Mouse (Mus musculus): ENCODE measurements at regions not wholly inside any gene's neighbourhood (a gene's known extent, or its start where the extent isn't known, plus 50 kb on each side); places are given as distances from the start of the nearest gene placed in this dataset.

- DNase-seq (ENCODE audit: inconsistent ontology term), result no peak
Observed at GRCm38 (mm10) chr4:142381168-142381567, 142.0 kb upstream of the Kazn start.

- no peak for DNase-seq (ENCODE audit: inconsistent ontology term)
Observed at GRCm38 (mm10) chr4:142378452-142378851, 139.3 kb upstream of the Kazn start.

GRCm38 (mm10) chr4:142367774-142368173 lies 128.6 kb upstream of the Kazn start:
- DNase-seq (ENCODE audit: inconsistent ontology term), result no peak

- no peak for DNase-seq (ENCODE audit: inconsistent ontology term)
Observed at GRCm38 (mm10) chr4:142362071-142362470, 122.9 kb upstream of the Kazn start.

GRCm38 (mm10) chr4:142358866-142359265 lies 119.7 kb upstream of the Kazn start:
- DNase-seq (ENCODE audit: inconsistent ontology term), result no peak

- DNase-seq (ENCODE audit: inconsistent ontology term), result no peak
Observed at GRCm38 (mm10) chr4:142355387-142355786, 116.2 kb upstream of the Kazn start.

- no peak for DNase-seq (ENCODE audit: inconsistent ontology term)
Observed at GRCm38 (mm10) chr4:142353526-142353925, 114.3 kb upstream of the Kazn start.

GRCm38 (mm10) chr4:142351831-142352230 lies 112.6 kb upstream of the Kazn start:
- DNase-seq (ENCODE audit: inconsistent ontology term), result no peak

- no peak for DNase-seq (ENCODE audit: inconsistent ontology term)
Observed at GRCm38 (mm10) chr4:142350986-142351385, 111.8 kb upstream of the Kazn start.

GRCm38 (mm10) chr4:142348910-142349309 lies 109.7 kb upstream of the Kazn start:
- no peak for DNase-seq (ENCODE audit: inconsistent ontology term)

GRCm38 (mm10) chr4:142342482-142343206 lies 103.4 kb upstream of the Kazn start:
- DNase-seq (ENCODE audit: inconsistent ontology term), result no peak

GRCm38 (mm10) chr4:142341305-142341704 lies 102.1 kb upstream of the Kazn start:
- no peak for DNase-seq (ENCODE audit: inconsistent ontology term)

GRCm38 (mm10) chr4:142340057-142340456 lies 100.9 kb upstream of the Kazn start:
- DNase-seq (ENCODE audit: inconsistent ontology term), result peak; percentile 83

GRCm38 (mm10) chr4:142337701-142338100 lies 98.5 kb upstream of the Kazn start:
- no peak for DNase-seq (ENCODE audit: inconsistent ontology term)

- DNase-seq (ENCODE audit: inconsistent ontology term), result no peak
Observed at GRCm38 (mm10) chr4:142336943-142337342, 97.7 kb upstream of the Kazn start.

GRCm38 (mm10) chr4:142334084-142334483 lies 94.9 kb upstream of the Kazn start:
- no peak for DNase-seq (ENCODE audit: inconsistent ontology term)

- no peak for DNase-seq (ENCODE audit: inconsistent ontology term)
Observed at GRCm38 (mm10) chr4:142330599-142330998, 91.4 kb upstream of the Kazn start.

GRCm38 (mm10) chr4:142329600-142329999 lies 90.4 kb upstream of the Kazn start:
- DNase-seq (ENCODE audit: inconsistent ontology term), result no peak

GRCm38 (mm10) chr4:142326511-142326910 lies 87.3 kb upstream of the Kazn start:
- no peak for DNase-seq (ENCODE audit: inconsistent ontology term)

- DNase-seq (ENCODE audit: inconsistent ontology term), result no peak
Observed at GRCm38 (mm10) chr4:142321209-142321863, 82.1 kb upstream of the Kazn start.

- DNase-seq (ENCODE audit: inconsistent ontology term), result no peak
Observed at GRCm38 (mm10) chr4:142310282-142310681, 71.1 kb upstream of the Kazn start.

GRCm38 (mm10) chr4:142308271-142308670 lies 69.1 kb upstream of the Kazn start:
- no peak for DNase-seq (ENCODE audit: inconsistent ontology term)

- no peak for DNase-seq (ENCODE audit: inconsistent ontology term)
Observed at GRCm38 (mm10) chr4:142307321-142307720, 68.1 kb upstream of the Kazn start.
